Mouse (Mus musculus): ENCODE results near the gene 9930111J21Rik2. TPM values are rescaled to one million over a fixed set of nuclear protein-coding genes. Genes with fewer than 3 reads are reported as not detected.
"Not testable (repeated sequence)": the region's sequence is repeated elsewhere in the genome, so short reads cannot be mapped to it uniquely, and the experiment has no call there.

The 9930111J21Rik2 gene
- 3.1 TPM in 2 replicates for total RNA-seq (2021)
- long read RNA-seq = 0 reads

DNA sequence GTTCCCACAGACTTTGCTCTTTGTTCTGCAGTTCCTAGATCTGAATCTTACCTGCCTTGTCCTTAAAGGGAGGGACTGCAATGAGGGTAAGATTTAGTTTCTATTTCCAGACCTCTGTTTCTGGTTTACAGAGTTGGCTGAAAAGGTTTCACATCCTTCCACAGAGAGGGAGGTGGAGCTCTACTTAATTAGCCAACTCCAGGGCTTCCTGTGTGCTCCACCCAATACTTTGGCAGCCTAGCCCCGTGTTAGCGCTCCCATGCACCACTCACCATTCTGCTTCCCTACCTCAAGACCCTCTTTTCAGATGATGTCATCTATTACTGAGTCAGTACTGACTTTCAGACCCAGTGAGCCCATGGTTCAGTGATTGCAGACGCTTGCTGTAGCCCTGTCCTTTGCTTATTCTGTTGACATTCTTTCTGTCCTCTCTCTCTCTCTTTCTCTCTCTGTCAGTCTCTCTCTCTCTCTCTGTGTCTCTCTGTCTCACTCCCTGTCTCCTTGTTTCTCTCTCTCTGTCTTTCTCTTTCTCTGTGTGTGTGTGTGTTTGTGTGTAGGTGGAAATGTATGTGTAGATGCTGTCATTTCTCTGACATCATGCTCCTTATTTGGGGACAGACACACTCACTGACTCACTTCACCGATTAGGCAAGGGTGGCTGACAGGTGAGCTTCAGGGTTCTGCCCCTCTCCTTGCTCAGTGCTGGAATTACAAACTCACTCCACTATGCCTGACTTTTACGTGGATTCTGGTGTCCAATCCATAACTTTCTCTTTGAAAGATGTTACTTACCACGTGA lies at the start of gene 9930111J21Rik2:
TSS of gene 9930111J21Rik2 (minus strand) at position 150 of the 799 bp plus-strand sequence.
- not testable (repeated sequence) for DNase-seq

DNA sequence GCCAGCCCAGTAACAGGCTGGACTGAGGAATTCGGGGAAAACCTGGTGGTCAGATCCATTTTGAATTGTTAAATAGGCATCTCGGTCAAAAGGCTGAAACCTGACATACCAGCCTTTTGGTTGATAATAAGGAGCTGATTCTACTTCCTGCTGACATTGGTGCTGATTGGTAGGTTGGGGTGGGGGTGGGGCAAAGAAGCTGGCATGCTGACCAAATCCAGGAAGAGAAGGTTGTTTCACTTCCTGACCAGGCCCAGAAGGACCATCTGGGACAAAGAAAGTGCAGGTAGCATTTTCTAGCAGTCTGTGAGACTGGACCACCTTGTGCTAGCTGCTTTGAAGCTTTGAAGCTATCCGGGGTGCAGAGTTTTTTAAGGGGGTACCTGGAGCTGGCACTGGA lies 49.4 kb upstream of the 9930111J21Rik2 start:
- DNase-seq = no peak

DNA sequence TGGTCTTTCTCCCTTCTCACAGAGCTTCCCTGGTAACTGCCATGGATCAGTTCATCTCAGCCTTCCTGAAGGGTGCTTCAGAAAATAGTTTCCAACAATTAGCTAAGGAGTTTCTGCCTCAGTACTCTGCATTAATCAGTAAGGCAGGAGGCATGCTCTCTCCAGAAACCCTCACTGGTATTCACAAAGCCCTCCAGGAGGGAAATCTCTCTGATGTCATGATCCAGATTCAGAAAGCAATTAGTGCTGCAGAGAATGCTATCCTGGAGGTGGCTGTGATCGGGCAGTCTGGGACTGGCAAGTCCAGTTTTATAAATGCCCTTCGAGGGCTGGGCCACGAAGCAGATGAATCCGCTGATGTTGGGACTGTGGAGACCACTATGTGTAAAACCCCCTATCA lies 44.3 kb upstream of the 9930111J21Rik2 start:
- no peak for DNase-seq

DNA sequence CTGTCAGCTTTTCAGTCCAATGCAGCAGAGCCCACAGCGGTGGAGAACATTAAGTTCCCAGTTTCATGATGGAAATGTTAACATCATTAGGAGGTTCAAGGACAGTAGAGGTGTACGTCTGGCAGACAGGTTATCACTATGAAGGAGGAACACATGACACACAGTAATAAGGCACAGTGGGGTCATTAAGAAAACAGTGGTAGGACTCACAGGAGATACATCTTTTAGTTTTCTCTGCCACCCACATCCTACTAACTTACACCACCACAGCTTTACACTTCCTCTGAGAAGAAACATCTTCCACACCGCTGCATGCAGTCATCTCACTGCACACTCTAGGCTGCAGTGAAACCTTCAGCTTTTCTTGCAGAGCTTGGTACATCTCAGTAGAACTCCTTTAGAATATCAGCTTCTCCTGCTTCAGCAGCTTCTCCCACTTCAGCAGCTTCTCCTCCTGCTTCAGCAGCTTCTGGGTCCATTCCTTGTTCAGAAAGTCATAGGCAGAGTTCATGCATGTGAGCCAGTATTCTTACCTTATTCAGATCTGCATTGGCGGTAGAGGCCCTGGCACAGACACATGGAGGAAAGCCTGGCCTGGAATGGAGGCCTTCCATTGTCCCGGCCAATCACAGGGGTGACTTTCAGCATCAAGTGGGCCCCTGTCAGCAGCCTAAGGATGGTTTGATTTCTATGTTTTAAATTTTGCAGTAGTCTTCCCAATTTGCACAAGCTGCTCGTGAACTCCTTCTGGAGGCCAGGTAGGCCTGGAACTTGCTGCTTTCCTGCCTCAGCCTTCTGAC lies 43.0 kb upstream of the 9930111J21Rik2 start:
- no peak for DNase-seq

DNA sequence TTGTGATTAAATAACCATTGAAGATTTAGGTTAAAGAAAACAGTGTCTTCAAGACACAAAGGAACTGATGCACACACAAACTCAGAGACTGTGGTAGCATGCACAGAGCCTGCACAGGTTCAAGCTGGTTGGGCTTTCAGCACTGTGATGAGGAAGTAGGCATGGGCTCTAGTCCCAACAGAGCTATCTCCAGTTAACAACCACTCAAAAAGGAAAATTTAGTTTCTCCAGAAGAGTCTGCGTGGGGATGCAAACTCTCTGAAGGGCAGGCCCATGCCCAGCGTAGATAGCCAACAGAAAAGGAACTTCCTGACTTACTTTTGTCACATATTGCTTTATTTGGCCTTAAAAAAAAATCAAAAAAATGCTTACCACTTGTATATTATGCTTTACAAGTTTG lies 41.7 kb upstream of the 9930111J21Rik2 start:
- no peak for DNase-seq

DNA sequence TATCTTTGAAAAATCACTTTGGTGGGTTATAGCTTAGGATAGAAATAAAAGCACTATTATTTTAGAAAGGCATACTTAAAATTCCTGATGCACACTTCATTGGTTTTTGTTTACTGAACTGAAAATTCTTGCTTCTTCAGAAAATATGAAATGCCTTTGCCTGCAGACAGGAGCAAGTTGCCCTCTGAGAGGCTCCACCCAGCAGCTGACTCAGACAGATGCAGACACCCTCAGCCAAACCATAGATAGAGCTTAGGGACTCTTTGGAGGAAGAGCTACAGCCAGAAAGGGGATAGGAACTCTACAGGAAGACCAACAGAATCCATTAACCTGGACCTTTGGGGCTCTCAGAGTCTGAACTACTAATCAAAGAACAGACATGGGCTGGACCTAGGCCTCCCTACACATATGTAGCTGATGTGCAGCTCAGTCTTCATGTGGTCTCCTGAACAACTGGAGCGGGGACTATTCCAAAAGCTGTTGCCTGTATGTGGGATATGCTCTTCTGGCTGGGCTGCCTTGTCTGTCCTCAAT lies 41.1 kb upstream of the 9930111J21Rik2 start:
- DNase-seq = no peak

DNA sequence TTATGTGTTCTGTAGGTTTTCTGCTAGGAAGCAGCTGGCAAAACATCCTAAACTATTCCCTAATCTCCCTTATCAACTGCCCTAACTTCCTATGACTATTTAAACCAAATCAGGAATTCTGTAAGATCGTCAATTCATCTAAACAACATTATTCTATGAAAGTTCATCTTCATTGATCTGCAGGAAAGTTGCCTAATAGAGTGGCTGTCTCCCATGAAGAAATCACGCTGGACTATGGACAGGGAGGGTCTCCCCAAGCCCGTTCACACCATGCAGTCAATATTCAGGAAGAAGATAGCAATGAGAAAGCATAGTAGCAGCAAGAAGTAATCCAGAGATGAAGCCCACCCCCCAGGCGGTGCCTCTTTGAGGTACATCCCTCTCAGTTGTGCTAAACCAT lies 40.1 kb upstream of the 9930111J21Rik2 start:
- no peak for DNase-seq

DNA sequence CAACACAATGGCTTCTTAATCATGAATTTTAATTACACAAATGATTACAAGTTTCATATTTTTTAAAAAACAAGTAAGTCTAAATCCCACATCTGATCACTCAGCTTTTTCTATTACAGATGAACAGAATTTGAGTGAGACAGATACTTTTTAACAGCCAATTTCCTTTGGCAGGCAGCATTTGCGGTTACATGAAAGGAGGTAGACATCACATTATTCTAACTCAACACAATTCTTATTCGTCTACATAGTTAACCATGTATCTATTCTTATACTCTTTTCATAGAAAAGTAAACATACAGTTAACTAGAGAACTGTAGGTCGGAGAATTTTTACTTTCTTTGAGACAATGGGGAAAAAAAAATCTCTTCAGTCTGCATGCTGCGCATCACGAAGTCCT lies 39.5 kb upstream of the 9930111J21Rik2 start:
- DNase-seq = no peak

DNA sequence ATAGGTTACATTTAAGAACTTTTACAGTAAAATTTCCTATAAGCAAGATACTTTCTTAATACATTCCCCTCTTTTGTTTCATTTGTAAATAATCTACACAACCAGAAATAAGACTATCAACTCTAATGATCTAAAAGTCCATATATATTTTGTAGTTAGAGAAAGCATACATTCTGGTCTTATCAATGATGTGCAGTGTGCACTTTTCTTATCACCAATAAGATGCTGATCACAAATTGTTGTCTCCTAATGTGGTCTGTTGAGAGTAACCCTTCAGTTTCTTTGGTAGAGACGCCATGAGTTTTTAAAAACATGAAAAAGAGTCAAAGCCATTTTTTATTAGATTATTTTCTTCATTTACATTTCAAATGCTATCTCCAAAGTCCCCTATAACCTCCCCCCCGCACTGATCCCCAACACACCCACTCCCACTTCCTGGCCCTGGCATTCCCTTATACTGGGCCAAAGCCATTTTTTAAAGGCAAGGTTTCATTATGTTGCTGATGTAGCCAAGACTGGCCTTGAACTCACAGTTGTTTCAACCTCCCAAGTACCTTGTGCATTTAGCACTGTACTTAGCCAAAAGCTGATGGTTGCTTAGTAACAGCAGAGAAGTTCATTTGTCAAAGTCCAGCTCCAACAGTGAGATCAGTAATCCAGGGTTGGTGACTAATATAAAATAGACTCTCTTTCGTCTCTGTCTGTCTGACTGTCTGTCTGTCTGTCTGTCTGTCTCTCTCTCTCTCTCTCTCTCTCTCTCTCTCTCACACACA lies 38.9 kb upstream of the 9930111J21Rik2 start:
- DNase-seq = no peak

DNA sequence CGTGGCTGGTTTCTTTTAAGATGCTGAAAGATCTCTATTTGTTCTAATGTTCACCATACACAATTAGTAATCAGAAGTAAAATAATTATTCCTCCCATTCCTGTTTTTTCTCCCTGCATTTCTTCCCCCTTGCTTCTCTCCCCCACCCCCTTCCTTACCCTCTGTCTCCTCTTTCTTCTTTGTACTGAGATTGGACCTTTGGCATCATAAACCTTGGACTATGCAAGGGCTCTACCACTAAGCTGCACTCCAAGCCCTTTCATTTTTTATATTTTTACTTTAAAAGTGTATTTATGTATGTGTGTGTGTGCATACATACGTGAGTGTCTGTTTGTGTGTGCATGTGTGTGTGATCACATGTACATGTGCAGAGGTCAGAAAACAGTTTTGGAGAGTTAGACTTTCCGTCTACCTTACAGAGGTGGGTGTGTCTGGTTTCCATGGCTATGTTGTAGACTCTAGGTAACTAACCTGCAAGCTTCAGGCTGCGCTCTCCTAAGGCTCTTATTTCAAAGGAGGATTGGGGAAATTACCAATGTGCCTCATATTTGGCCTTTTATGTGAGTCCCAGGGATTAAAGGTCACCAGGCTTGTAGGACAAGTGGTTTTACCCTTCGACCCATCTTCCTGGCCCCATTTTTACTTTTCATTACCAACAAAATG lies 38.1 kb upstream of the 9930111J21Rik2 start:
- no peak for DNase-seq

DNA sequence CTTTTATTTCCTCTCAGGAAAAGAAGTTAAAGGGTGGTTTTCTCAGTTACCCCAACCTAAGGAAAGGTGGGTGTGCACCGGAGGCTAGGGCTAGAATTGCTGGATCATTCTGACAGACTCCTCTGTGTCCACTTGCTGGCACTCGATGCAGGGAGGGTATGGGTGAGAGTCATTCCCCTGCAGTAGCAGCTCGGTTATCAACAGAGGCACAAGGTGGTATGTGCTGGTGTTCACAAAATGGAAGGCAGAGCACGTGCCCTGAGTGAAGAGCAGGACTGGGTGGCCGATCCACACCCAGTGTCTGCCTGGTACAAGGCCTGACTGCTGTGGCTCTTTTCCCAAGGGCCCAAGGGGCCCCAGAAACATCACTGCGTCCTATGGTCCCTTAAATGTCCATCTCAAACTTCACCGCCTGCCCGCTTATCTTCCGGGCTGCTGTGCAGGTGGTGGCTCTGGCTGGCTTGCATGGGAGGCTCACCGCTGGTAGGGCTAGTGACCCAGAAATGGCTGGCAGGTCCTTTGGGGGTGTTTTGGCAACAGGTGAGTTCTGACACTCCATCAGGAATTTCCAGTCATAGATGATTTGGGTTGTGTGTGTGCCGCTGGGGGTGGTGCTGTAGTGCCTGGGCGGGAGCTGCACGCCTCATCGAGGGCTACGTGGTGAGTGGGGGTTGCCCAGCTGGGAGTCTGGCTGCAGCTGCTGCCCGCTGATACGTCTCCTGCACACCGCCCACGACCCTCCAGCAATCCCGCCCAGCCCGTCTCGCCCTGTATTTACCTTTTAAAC lies 37.0 kb upstream of the 9930111J21Rik2 start:
- DNase-seq = no peak

DNA sequence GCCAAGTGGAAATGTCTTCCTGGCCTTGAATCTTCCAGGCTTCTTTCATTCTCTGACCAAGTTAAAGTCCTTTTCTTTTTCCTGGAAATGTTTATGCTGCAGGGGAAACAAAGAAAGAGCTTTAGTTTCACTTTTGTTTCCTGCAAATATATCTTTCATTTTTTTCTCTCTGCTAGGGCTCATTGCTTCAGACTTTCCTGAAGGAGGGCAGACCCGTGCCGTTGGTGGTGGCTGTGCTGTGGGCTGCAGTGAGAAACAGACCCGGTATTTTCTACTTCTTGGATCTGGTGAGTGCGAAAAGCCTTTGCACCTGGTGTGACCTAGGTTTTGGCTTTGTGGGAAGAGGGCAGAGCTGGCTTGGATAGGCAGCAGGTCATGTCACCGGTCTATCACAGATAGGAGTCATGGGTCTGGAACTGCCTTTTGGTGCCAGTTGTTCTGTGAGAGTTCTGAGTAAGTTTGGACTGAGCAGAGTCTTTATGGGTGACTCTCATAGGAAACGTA lies 35.9 kb upstream of the 9930111J21Rik2 start:
- no peak for DNase-seq

DNA sequence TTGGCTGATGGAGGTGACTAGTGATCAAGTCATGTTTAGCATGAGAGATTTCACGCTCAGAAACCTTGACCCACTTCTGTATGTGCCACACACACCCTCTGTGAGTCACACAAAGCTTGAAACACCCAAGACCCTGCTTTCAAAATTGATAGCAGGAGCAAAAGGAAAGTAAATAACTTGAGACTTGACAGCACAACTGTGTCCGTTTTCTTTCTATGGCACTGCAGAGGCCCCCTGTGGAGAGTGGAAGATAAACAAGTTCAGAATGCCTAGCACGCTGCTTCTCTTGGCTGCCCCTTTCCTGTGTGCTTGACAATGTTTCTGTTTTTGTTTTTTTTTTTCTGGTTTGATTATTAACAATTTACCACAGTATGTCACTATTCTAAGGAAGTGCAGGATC lies 33.8 kb upstream of the 9930111J21Rik2 start:
- no peak for DNase-seq

DNA sequence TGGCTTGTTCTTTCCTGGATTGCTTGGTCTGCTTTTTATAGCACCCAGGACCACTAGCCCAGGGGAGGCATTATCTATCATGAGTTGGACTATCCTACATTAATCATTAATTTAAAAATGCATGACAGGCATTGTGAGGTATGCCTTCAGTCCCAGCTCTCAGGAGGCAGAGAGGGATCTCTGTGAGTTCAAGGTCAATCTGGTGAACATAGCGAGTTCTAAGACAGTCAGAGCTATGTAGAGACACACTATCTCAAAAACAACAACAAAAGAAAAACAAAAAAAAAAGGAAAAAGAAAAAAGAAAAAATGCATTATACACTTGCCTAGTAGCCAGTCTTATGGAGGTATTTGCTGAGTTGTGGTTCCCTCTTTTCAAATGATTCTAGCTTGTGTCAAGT lies 33.3 kb upstream of the 9930111J21Rik2 start:
- no peak for DNase-seq

DNA sequence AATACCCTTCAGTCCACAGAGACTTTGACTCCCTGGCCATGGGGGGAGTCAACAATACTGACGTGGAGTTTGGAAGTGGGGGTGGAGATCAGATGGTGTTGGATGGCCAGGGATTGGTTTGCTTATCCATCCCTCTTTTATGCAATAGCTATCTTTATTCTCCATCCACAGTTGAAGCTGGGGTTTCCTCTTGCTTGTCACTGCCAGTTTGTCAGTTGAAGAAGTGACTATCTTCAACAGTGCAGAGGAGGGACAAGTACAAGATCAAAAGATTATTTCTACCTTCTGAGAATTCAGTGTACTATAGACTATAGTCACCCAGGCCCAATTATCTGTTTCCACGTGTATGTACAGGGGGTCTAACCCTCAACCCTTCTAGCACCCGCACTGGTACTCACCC lies 32.8 kb upstream of the 9930111J21Rik2 start:
- no peak for DNase-seq

DNA sequence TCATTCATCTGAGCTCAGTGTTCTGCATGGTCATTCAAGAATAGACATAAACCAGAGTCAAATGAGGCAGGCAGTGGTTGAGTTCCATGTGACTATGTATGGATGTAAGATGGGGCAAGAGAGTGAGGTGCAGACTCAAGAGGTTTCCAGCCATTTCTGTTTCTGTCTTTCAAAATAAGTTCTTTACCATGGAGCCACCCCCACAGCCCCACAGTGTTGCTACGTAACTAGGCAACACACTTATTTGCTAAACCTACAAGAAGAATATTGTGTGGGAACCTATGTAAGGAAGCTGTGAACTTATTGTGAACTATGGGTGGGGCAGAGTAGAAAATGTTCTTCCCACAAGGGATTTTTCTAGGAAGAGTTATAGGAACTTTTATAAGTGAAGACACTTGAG lies 32.1 kb upstream of the 9930111J21Rik2 start:
- DNase-seq = no peak

DNA sequence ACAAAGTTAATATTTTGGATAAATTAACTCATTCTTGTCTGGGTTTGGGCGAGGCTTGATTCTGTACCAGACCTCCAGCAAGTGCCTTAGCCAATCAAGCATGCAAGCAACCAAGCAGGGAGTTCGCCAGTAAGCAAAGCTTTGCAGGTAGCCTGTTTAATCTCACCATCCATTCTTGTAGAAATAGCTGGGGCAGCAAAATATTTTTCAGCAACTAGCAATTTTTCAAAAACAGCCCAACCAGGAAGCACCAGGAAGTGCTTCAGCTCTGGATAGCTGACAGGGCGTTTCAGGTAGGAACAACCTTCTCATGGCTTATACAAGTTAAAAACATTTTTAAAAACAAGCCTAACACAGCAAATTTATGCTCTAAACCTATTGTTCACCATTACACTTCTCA lies 30.8 kb upstream of the 9930111J21Rik2 start:
- no peak for DNase-seq

DNA sequence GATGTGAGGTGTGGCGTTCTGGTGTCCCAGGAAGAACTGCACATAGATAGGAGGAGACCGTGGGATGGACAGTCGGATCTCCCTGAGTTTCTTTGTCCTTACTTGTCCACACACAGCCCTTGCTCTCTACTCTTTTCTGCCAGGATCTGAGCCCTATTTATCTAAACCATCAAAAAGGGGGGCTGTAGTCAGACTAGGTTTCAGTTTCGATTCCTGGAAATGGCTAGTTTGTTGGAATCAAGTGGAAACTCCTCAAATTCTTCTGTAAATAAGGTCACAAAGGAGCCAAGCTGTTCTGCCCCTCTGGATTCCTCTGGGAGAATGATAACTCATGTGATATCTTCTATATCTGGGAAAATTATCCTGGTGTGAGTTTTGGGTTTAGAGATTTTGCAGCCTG lies 30.3 kb upstream of the 9930111J21Rik2 start:
- DNase-seq = no peak

DNA sequence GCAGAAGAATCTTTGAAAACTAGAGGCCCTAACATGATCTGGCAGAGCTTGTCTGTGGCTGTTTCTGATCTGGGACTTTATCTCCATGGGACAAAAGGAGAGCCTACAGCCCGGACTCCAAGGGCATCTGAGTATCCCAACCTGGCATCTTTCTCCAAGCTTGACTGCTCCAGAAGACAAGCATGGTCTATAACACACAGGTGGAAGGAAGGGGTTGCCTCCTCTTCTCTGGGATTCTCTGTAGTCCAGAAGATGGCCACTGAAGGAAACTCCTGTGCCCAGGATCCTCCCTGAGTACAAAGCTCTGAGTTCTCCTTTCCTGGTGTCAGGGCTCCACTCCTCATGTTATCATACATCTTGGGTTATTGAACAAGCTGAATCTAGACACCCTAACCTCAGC lies 29.6 kb upstream of the 9930111J21Rik2 start:
- DNase-seq = no peak

DNA sequence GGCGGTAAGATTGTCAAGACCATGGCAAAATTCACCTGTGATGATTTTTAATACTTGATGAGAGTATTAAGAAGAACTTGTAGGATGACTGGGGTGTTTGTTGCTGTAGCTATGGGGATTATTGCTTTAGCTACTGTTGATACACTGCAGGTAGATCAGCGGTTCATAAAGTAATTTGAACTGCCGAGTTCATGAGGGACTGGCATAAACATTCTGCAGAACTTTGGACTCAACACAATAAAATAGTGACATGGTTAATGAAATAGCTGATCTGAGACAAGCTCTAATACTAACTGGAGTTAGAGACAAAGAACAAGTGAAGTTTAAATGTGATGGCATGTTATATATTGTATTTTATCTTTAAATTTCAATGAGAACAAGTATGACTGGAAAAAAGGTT lies 27.7 kb upstream of the 9930111J21Rik2 start:
- DNase-seq = no peak

DNA sequence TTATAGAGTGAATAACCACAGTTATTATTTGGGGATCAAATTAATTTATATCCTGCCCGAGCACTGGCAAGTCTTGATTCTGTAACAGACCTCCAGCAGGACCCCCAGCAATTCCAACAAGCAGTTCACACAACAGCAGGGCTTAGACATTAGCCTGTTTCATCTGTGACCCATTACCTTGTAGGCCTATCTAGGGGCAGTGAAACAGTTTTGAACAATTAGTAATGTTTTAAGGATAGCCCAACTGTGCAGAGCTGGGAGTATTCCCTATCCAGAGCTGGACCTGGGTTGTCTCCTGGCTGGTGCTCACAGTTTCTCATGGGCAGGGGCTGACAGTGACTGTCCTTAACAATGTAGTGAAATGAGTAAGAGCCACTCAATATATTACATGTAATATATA lies 26.0 kb upstream of the 9930111J21Rik2 start:
- no peak for DNase-seq
